Mouse (Mus musculus) midbrain, embryonic 14.5 days (tissue): ENCODE measurements around the gene Art4. TPM values are rescaled to one million over a fixed set of nuclear protein-coding genes. Genes with fewer than 3 reads are reported as not detected.

ENCODE experiments used
- ATAC-seq: fragments of 200-750 bp; cut with Nextera tagmentation; 2 replicates; pipeline ENCODE4 v1.8.0; 2017; ENCODE audit warnings: moderate number of reproducible peaks, moderate library complexity; ENCODE audit not compliant: low FRiP score, low TSS enrichment
- DNase-seq: peaks from one replicate; pipeline ENCODE4 v3.0.0-alpha.2; 2015
- H3K27ac ChIP-seq: fragments of 300-500 bp; sonication (generic); replicated peaks from 2 replicates; pipeline ENCODE4 v1.5.1; 2014; ENCODE audit warnings: mild to moderate bottlenecking, low read depth, low read length, moderate library complexity
- H3K27me3 ChIP-seq: fragments of 300-500 bp; sonication (generic); 2 replicates; pipeline ENCODE4 v1.6.1; 2014; ENCODE audit warnings: low read length, control low read depth, mixed read lengths; ENCODE audit not compliant: control insufficient read depth, insufficient read depth
- H3K36me3 ChIP-seq: fragments of 300-500 bp; sonication (generic); 2 replicates; pipeline ENCODE4 v1.6.1; 2014; ENCODE audit warnings: low read length, control low read depth; ENCODE audit not compliant: control insufficient read depth, insufficient read depth
- H3K4me1 ChIP-seq: fragments of 300-500 bp; sonication (generic); 2 replicates; pipeline ENCODE4 v1.6.1; 2014; ENCODE audit warnings: mild to moderate bottlenecking, antibody characterized with exemption, low read length, control low read depth; ENCODE audit not compliant: control insufficient read depth, insufficient read depth
- H3K4me2 ChIP-seq: fragments of 300-500 bp; sonication (generic); 2 replicates; pipeline ENCODE4 v1.6.1; 2014; ENCODE audit warnings: mild to moderate bottlenecking, low read length, moderate library complexity
- H3K4me3 ChIP-seq: fragments of 300-500 bp; sonication (generic); replicated peaks from 2 replicates; pipeline ENCODE4 v1.5.1; 2014; ENCODE audit warnings: low read depth, low read length
- H3K9ac ChIP-seq: fragments of 300-500 bp; sonication (generic); replicated peaks from 2 replicates; pipeline ENCODE4 v1.6.1; 2014; ENCODE audit warnings: mild to moderate bottlenecking, low read length, moderate library complexity
- H3K9me3 ChIP-seq: fragments of 300-500 bp; sonication (generic); 2 replicates; pipeline ENCODE4 v1.6.1; 2016; ENCODE audit warnings: low read length, control low read depth, mixed read lengths; ENCODE audit not compliant: control insufficient read depth
- WGBS: fragments of 180-500 bp; shearing (Covaris S2); extraction: QIAGEN DNeasy Blood & Tissue Kit; methylation state at CpG from one replicate; pipeline ENCODE4 v1.1.7; 2014; 5-methylcytosine and 5-hydroxymethylcytosine counted together
- polyA plus RNA-seq: library from polyadenylated mRNA; unstranded; fragments of >200 nt; fragmentation: Nextera tagmentation; extraction: Ambion mirVana; gene quantifications from 2 replicates; pipeline ENCODE4 v1.2.1, GENCODE M21; 2014

Art4 gene
- polyA plus RNA-seq, 1 experiment from 2014 or later, result not detected

GRCm38 (mm10) chr6:136827881-136828561, 29.5 kb downstream of the Art4 start, which contains the start of gene Wbp11:
Gene Wbp11, minus strand, starts transcription at chr6:136828233.
- peak; percentile 97 for DNase-seq
- Histone ChIP-seq H3K9ac (peak within 1 kb of the TSS; percentile 97), H3K9me3 (no peaks in the 10 kb centered on the region), H3K4me3 (peak within 1 kb of the TSS; percentile 100), H3K27me3 (no peaks in the 10 kb centered on the region), H3K4me1 (peaks cover 13% of the 10 kb centered on the region), H3K36me3 (peaks cover 22% of the 10 kb centered on the region), H3K4me2 (peak within 1 kb of the TSS; percentile 79), H3K27ac (peak within 1 kb of the TSS; percentile 93)
- under 1% methylated on average over 45 of the region's 45 CpGs for WGBS
- peak; percentile 100 for ATAC-seq

- H3K9me3 ChIP-seq, result no peaks in the 10 kb centered on the region
- no peaks in the 10 kb centered on the region for H3K27me3 ChIP-seq
- peaks cover 13% of the 10 kb centered on the region for H3K4me1 ChIP-seq
- no peak for DNase-seq
- peak within 1 kb of the TSS; percentile 79 for H3K4me2 ChIP-seq
- H3K9ac ChIP-seq, result peak within 1 kb of the TSS; percentile 97
- H3K4me3 ChIP-seq, result peak within 1 kb of the TSS; percentile 100
- peaks cover 27% of the 10 kb centered on the region for H3K36me3 ChIP-seq
- WGBS, result under 1% methylated on average over 34 of the region's 34 CpGs
- no peak; the same call in 1 of the 2 replicates for ATAC-seq
- peak within 1 kb of the TSS; percentile 93 for H3K27ac ChIP-seq
Observed at GRCm38 (mm10) chr6:136827516-136827880, 30.0 kb downstream of the Art4 start, which contains the start of gene BC049715. Gene BC049715, plus strand, starts transcription at chr6:136827626.

DNA sequence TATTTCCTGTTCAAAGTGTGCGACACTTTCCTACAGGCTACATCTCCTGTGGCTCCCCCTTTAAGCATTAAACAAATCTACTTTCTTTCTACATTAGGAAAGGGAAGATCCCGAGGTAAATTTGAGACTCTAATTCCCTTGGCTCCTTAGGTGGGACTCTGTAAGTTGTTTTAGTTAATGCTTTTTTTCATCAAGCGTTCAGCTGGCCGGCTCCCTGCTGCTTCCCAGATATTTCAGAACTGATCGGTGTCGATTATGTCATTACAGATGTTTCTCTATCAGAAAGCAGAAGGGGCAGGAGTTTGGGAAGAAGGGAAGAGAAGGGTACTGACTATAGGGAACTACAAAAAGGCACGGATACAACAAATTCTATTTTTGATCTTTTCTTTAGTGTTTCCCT, 30.4 kb downstream of the Art4 start:
- WGBS, result 19% methylated on average over 7 of the region's 7 CpGs

DNA sequence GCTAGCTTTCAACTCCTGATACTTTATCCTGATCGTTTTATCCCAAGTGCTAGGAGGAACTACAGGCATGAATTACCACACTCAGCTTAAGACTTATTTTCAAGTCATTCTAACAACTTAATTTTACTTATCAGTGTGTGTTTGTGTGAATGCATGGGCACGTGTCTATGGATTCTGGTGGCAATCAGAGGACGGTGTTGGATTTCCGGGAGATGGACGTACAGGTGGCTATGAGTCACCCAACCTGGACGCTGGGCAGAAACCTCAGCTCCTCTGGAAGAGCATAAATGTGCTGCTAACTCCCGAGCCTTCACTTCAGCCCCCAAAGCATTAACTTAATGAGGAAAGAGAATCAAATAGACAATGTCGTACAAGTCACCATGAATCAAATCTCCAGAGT, 32.5 kb downstream of the Art4 start:
- Histone ChIP-seq H3K9ac (no peak overlapping the region), H3K4me2 (no peak overlapping the region), H3K27ac (no peak overlapping the region), H3K27me3 (no peaks in the 10 kb centered on the region), H3K36me3 (peaks cover 52% of the 10 kb centered on the region), H3K4me3 (no peak overlapping the region), H3K4me1 (peaks cover 13% of the 10 kb centered on the region), H3K9me3 (no peaks in the 10 kb centered on the region)
- 95% methylated on average over 8 of the region's 8 CpGs for WGBS
- ATAC-seq (no peak), DNase-seq (no peak)

More for the DNA sequence above, 30.4 kb downstream of the Art4 start:
- DNase-seq, result no peak
- Histone ChIP-seq H3K4me3 (peak overlapping the region; percentile 100), H3K9ac (peak overlapping the region; percentile 97), H3K4me1 (peaks cover 13% of the 10 kb centered on the region), H3K9me3 (no peaks in the 10 kb centered on the region), H3K36me3 (peaks cover 31% of the 10 kb centered on the region), H3K27ac (no peak overlapping the region), H3K27me3 (no peaks in the 10 kb centered on the region), H3K4me2 (peak overlapping the region; percentile 79)
- no peak for ATAC-seq

DNA sequence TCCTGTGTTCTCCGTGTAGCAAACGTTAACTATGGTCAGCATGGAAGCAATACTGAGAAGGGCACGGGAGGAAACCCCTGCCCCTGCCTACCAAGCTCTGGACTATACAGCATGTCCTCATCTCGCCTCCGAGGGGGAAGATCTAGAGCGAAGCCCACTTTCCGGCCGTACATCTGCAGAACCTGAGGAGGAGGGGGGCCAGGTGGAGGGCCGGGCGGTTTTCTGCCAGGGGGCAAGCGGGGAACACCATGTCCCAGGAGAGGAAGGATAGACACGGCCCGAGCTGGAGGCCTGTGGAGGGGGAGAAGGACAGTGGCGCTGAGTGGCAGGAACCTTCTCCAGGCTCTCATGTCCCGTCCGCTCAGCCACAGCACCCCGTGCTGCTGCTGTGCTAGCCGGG, 36.4 kb downstream of the Art4 start:
- Histone ChIP-seq H3K4me1 (no peaks in the 10 kb centered on the region), H3K36me3 (peaks cover 90% of the 10 kb centered on the region), H3K4me2 (no peak overlapping the region), H3K9me3 (no peaks in the 10 kb centered on the region), H3K4me3 (no peak overlapping the region), H3K27ac (no peak overlapping the region), H3K27me3 (no peaks in the 10 kb centered on the region), H3K9ac (no peak overlapping the region)
- WGBS, result 94% methylated on average over 18 of the region's 18 CpGs
- DNase-seq, result no peak
- ATAC-seq, result no peak

GRCm38 (mm10) chr6:136820381-136820780, 37.2 kb downstream of the Art4 start:
- DNase-seq (no peak), ATAC-seq (no peak)
- H3K36me3 ChIP-seq, result peaks cover 92% of the 10 kb centered on the region
- WGBS, result 98% methylated on average over 21 of the region's 21 CpGs
- no peaks in the 10 kb centered on the region for H3K9me3 ChIP-seq
- H3K4me1 ChIP-seq, result no peaks in the 10 kb centered on the region
- no peak overlapping the region for H3K9ac ChIP-seq
- no peaks in the 10 kb centered on the region for H3K27me3 ChIP-seq
- H3K4me3 ChIP-seq, result no peak overlapping the region
- H3K4me2 ChIP-seq, result no peak overlapping the region
- H3K27ac ChIP-seq, result no peak overlapping the region

GRCm38 (mm10) chr6:136817549-136817948, 40.0 kb downstream of the Art4 start:
- no peak overlapping the region for H3K9ac ChIP-seq
- no peak for DNase-seq
- no peak for ATAC-seq
- H3K9me3 ChIP-seq, result no peaks in the 10 kb centered on the region
- 92% methylated on average over 3 of the region's 3 CpGs for WGBS
- no peaks in the 10 kb centered on the region for H3K4me1 ChIP-seq
- no peak overlapping the region for H3K27ac ChIP-seq
- no peak overlapping the region for H3K4me2 ChIP-seq
- H3K36me3 ChIP-seq, result peaks cover 95% of the 10 kb centered on the region
- no peak overlapping the region for H3K4me3 ChIP-seq
- H3K27me3 ChIP-seq, result no peaks in the 10 kb centered on the region

- H3K27ac ChIP-seq, result no peak overlapping the region
- no peaks in the 10 kb centered on the region for H3K4me1 ChIP-seq
- DNase-seq (no peak), ATAC-seq (no peak)
- WGBS, result 95% methylated on average over 21 of the region's 21 CpGs
- H3K27me3 ChIP-seq, result no peaks in the 10 kb centered on the region
- H3K9me3 ChIP-seq, result no peaks in the 10 kb centered on the region
- H3K9ac ChIP-seq, result no peak overlapping the region
- no peak overlapping the region for H3K4me3 ChIP-seq
- H3K36me3 ChIP-seq, result peaks cover 94% of the 10 kb centered on the region
- H3K4me2 ChIP-seq, result no peak overlapping the region
Observed at GRCm38 (mm10) chr6:136816826-136817225, 40.7 kb downstream of the Art4 start.

DNA sequence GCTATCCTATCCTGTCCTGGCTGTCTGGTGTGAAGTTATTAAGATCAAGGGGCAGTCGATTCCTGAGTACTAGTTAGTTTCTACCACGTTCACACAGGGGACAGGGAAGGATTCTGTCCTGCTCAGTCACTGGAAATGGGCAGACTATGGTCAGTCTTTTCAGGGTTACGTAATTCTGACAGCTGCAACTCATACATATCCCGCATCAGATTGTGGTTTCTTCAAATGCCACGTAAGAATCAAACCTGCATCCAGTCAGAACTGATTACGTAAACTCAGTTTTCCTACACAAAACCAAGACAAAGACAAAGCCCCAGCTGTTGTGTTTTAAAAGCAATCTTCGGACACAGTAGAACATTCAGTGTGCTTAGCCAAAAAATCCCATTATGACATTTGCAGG, 42.2 kb downstream of the Art4 start:
- H3K9me3 ChIP-seq, result no peaks in the 10 kb centered on the region
- no peak overlapping the region for H3K4me3 ChIP-seq
- no peak overlapping the region for H3K4me2 ChIP-seq
- 0 out of 2 replicates have a peak, but pooled peaks cover under 1% of the 10 kb centered on the region for H3K4me1 ChIP-seq
- 96% methylated on average over 7 of the region's 7 CpGs for WGBS
- H3K9ac ChIP-seq, result no peak overlapping the region
- H3K27ac ChIP-seq, result no peak overlapping the region
- DNase-seq, result no peak
- no peaks in the 10 kb centered on the region for H3K27me3 ChIP-seq
- ATAC-seq, result no peak
- peaks cover 79% of the 10 kb centered on the region for H3K36me3 ChIP-seq
